Mouse (Mus musculus): ENCODE measurements around the gene Mterf1a. TPM values are rescaled to one million over a fixed set of nuclear protein-coding genes. Genes with fewer than 3 reads are reported as not detected.
A peak's percentile ranks its signal among the peaks of the same experiment; 100 is the strongest.
"Not testable (repeated sequence)": the region's sequence is repeated elsewhere in the genome, so short reads cannot be mapped to it uniquely, and the experiment has no call there.

The Mterf1a gene
- polyA plus RNA-seq, 1 experiment from 2014 or later = 6.2 TPM

DNA sequence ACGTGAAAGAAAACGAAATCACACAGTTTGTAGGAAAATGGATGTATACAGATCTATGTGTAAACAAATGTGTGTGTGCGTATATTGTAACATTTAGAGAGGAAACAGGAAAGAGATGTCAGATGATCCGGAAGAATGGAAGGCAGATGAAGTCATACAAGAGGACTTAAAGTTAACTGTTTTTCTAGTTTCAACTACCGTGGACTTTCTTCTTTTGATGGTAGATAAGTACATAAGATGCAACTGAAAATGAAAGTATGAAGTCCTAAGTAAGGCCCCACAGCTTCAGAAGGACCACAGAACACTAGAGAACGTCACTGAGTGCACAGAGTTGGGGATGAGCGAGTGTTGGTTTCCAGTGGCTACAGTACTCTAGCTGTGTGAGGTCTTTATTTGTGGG is 6.9 kb downstream of the Mterf1a start:
- ATAC-seq (ENCODE audit: low read depth); H3K4me1 ChIP-seq (ENCODE audit: control insufficient read depth, insufficient read depth, low read length): not testable (repeated sequence)
- WGBS = 78% methylated on average over 7 of the region's 7 CpGs

DNA sequence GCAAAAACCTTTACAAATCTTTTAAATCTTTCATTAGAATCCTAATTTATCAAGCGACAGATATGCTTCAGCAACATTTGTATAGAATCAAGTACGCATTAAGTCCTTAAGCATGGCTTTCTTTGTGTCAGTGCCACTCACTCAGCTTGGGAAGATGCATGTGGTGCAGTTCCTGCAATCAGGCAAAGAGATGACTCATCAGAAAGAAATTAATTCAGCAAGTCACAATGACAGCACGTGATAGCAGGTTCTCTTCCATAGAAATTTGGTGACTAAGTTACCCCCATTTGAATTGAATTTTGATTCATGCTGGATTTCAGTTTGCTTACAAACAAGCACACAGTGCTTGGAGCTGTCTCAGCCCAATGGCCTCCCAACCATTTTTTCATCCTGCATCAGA is 20.2 kb downstream of the Mterf1a start:
- no peak overlapping the region for H3K9ac ChIP-seq (ENCODE audit: low read depth, low read length)
- H3K27me3 ChIP-seq (replicated peaks; ENCODE audit: control insufficient read depth, insufficient read depth, low read length) = no peaks in the 10 kb centered on the region
- 85% methylated on average over 3 of the region's 3 CpGs for WGBS
- DNase-seq (ENCODE audit: low spot score) = no peak
- no peak overlapping the region for H3K4me3 ChIP-seq (ENCODE audit: low read depth, low read length)
- H3K9me3 ChIP-seq (ENCODE audit: control insufficient read depth, low read length) = no peaks in the 10 kb centered on the region
- no peak for ATAC-seq (ENCODE audit: low read depth)
- H3K4me2 ChIP-seq (ENCODE audit: low read depth, low read length) = no peak overlapping the region
- no peak overlapping the region for H3K27ac ChIP-seq (replicated peaks; ENCODE audit: low read depth, low read length)
- no peaks in the 10 kb centered on the region for H3K4me1 ChIP-seq (ENCODE audit: control insufficient read depth, insufficient read depth, low read length)
- no peaks in the 10 kb centered on the region for H3K36me3 ChIP-seq (ENCODE audit: control insufficient read depth, insufficient read depth, low read length)

More for the DNA sequence above, 6.9 kb downstream of the Mterf1a start:
- not testable (repeated sequence) for H3K9me3 ChIP-seq (ENCODE audit: control insufficient read depth, low read length); H3K4me3 ChIP-seq (ENCODE audit: low read depth, low read length); H3K36me3 ChIP-seq (ENCODE audit: control insufficient read depth, insufficient read depth, low read length); H3K27ac ChIP-seq (replicated peaks; ENCODE audit: low read depth, low read length); H3K9ac ChIP-seq (ENCODE audit: low read depth, low read length); H3K4me2 ChIP-seq (ENCODE audit: low read depth, low read length); H3K27me3 ChIP-seq (replicated peaks; ENCODE audit: control insufficient read depth, insufficient read depth, low read length); DNase-seq (ENCODE audit: low spot score)

DNA sequence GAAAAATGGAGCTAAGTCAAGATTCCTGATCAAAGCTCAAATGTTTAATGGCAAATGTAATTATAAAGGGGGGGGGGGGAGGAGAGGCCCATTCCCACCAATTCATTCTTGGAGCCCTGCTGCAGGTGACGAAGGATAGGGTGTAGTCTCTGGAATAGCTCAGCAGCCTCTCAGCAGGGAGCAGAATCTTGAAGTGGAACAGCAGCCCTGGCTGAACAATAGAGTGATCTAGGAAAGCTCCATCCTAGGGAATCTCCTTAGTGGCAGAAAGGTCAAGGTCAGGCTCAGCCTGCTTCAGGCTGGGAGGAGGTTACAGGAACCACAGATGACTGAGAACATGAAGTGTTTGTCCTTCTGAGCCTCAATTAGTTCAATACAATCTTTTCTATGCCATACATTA is 21.4 kb downstream of the Mterf1a start:
- H3K4me1 ChIP-seq (ENCODE audit: control insufficient read depth, insufficient read depth, low read length) = no peaks in the 10 kb centered on the region
- H3K9ac ChIP-seq (ENCODE audit: low read depth, low read length) = no peak overlapping the region
- no peaks in the 10 kb centered on the region for H3K36me3 ChIP-seq (ENCODE audit: control insufficient read depth, insufficient read depth, low read length)
- no peak overlapping the region for H3K4me2 ChIP-seq (ENCODE audit: low read depth, low read length)
- no peak for ATAC-seq (ENCODE audit: low read depth)
- H3K4me3 ChIP-seq (ENCODE audit: low read depth, low read length) = no peak overlapping the region
- H3K9me3 ChIP-seq (ENCODE audit: control insufficient read depth, low read length) = no peaks in the 10 kb centered on the region
- no peak for DNase-seq (ENCODE audit: low spot score)
- WGBS = 30% methylated on average over 1 of the region's 1 CpGs
- no peak overlapping the region for H3K27ac ChIP-seq (replicated peaks; ENCODE audit: low read depth, low read length)
- no peaks in the 10 kb centered on the region for H3K27me3 ChIP-seq (replicated peaks; ENCODE audit: control insufficient read depth, insufficient read depth, low read length)

DNA sequence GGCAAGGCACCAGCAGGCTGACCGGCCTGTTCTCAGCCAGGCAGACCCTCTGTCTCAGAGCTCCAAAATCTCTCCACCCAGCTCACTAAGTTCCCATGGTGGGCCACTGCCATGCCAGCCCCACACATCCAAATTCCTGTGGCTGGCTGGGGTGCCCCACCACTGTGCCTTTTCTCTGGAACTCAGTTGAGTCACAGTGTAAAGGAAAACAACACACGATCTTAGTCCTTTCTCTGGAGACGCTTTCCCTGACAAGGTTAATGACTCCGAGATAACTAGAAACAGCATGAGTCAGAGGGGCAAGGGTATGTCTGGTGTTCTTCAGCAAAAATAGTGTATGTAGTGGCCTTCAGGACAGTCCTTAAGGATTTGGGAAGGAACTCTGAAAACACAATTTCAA is 23.6 kb downstream of the Mterf1a start:
- H3K4me2 ChIP-seq (ENCODE audit: low read depth, low read length) = no peak overlapping the region
- H3K27ac ChIP-seq (replicated peaks; ENCODE audit: low read depth, low read length) = no peak overlapping the region
- H3K9ac ChIP-seq (ENCODE audit: low read depth, low read length) = no peak overlapping the region
- no peaks in the 10 kb centered on the region for H3K9me3 ChIP-seq (ENCODE audit: control insufficient read depth, low read length)
- DNase-seq (ENCODE audit: low spot score) = no peak
- WGBS = 56% methylated on average over 4 of the region's 4 CpGs
- no peaks in the 10 kb centered on the region for H3K4me1 ChIP-seq (ENCODE audit: control insufficient read depth, insufficient read depth, low read length)
- H3K27me3 ChIP-seq (replicated peaks; ENCODE audit: control insufficient read depth, insufficient read depth, low read length) = no peaks in the 10 kb centered on the region
- H3K36me3 ChIP-seq (ENCODE audit: control insufficient read depth, insufficient read depth, low read length) = no peaks in the 10 kb centered on the region
- no peak overlapping the region for H3K4me3 ChIP-seq (ENCODE audit: low read depth, low read length)
- ATAC-seq (ENCODE audit: low read depth) = no peak

GRCm38 (mm10) chr5:3845026-3845425 is 48.7 kb downstream of the Mterf1a start, which contains the start of gene Lrrd1:
Gene Lrrd1, plus strand, starts transcription at chr5:3845173.
- Histone ChIP-seq H3K4me3 (ENCODE audit: low read depth, low read length) (peak within 1 kb of the TSS; percentile 37), H3K4me1 (ENCODE audit: control insufficient read depth, insufficient read depth, low read length) (no peaks in the 10 kb centered on the region), H3K27me3 (replicated peaks; ENCODE audit: control insufficient read depth, insufficient read depth, low read length) (no peaks in the 10 kb centered on the region), H3K9ac (ENCODE audit: low read depth, low read length) (peak within 1 kb of the TSS; percentile 49; the same call in 1 of the 2 replicates), H3K9me3 (ENCODE audit: control insufficient read depth, low read length) (no peaks in the 10 kb centered on the region), H3K4me2 (ENCODE audit: low read depth, low read length) (peak within 1 kb of the TSS; percentile 71), H3K36me3 (ENCODE audit: control insufficient read depth, insufficient read depth, low read length) (peaks cover 14% of the 10 kb centered on the region), H3K27ac (replicated peaks; ENCODE audit: low read depth, low read length) (no peak within 1 kb of the TSS)
- DNase-seq (ENCODE audit: low spot score) (peak; percentile 2), ATAC-seq (ENCODE audit: low read depth) (no peak; the same call in 1 of the 2 replicates)
- 10% methylated on average over 17 of the region's 24 CpGs for WGBS

Other genes starting within 250 kb of the Mterf1a start
- not detected in 2 replicates for gene Tmbim7, start 242.8 kb downstream of the Mterf1a start, polyA plus RNA-seq (2014; fragmentation: Nextera tagmentation; extraction: Ambion mirVana)
- gene Gatad1, start 236.7 kb downstream of the Mterf1a start, polyA plus RNA-seq (2014; fragmentation: Nextera tagmentation; extraction: Ambion mirVana) = 65.2 and 65.8 TPM in 2 replicates
- 13.2 and 15.2 TPM in 2 replicates for gene Ankib1, start 91.0 kb downstream of the Mterf1a start, polyA plus RNA-seq (2014; fragmentation: Nextera tagmentation; extraction: Ambion mirVana)
- 34.4 and 38.3 TPM in 2 replicates for gene Krit1, start 90.7 kb downstream of the Mterf1a start, polyA plus RNA-seq (2014; fragmentation: Nextera tagmentation; extraction: Ambion mirVana)
- gene Lrrd1, start 48.8 kb downstream of the Mterf1a start, polyA plus RNA-seq (2014; fragmentation: Nextera tagmentation; extraction: Ambion mirVana) = 0.26 TPM in 1 of 2 replicates, not detected in the other
- 110 and 115 TPM in 2 replicates for gene Akap9, start 34.1 kb upstream of the Mterf1a start, polyA plus RNA-seq (2014; fragmentation: Nextera tagmentation; extraction: Ambion mirVana)
- gene Cyp51, start 210.8 kb upstream of the Mterf1a start, polyA plus RNA-seq (2014; fragmentation: Nextera tagmentation; extraction: Ambion mirVana) = 60.1 and 73.2 TPM in 2 replicates